Mouse (Mus musculus) large intestine, adult 2 months (tissue): Measurements from ENCODE around the gene Nlrc3. TPM values are rescaled to one million over a fixed set of nuclear protein-coding genes. Genes with fewer than 3 reads are reported as not detected.
A peak's percentile ranks its signal among the peaks of the same experiment; 100 is the strongest.

Experiments used
- DNase-seq: peaks from one replicate; pipeline ENCODE4 v3.0.0-alpha.2; 2012; ENCODE audit warnings: low read depth, low spot score
- WGBS: fragments of 180-500 bp; shearing (Covaris S2); methylation state at CpG from one replicate; pipeline ENCODE4 v1.1.7; 2018; 5-methylcytosine and 5-hydroxymethylcytosine counted together
- polyA plus RNA-seq: library from polyadenylated mRNA; depleted of rRNA; stranded (reverse); fragments of >200 nt; gene quantifications from 2 replicates; pipeline ENCODE4 v1.2.3, GENCODE M21; 2012; rRNA removed

Nlrc3 gene
- polyA plus RNA-seq, 1 experiment: 3.1 TPM

GRCm38 (mm10) chr16:3934091-3934490 lies 42.3 kb downstream of the Nlrc3 start:
- 95% methylated on average over 1 of the region's 1 CpGs for WGBS

DNA sequence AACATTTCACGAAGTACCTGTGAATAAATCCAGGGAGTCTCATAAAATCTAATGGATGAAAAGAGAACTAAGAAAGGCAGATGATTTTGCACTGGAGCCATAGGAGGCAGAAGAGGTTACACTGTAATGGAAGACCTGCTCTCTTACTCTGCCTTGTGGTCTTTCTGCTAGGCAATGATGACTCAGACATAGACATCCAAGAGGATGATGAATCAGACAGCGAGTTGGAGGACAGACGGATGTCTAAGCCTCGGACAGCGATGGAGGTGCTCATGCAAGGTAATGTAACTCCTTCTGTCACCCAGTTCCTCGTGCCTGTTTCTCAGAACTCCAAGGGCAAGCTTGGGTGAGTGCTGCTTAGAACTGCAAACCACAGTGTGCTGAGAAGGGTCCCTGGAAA lies 42.9 kb downstream of the Nlrc3 start:
- WGBS: 92% methylated on average over 6 of the region's 6 CpGs

More at GRCm38 (mm10) chr16:3934091-3934490, 42.3 kb downstream of the Nlrc3 start:
- DNase-seq: no peak

DNA sequence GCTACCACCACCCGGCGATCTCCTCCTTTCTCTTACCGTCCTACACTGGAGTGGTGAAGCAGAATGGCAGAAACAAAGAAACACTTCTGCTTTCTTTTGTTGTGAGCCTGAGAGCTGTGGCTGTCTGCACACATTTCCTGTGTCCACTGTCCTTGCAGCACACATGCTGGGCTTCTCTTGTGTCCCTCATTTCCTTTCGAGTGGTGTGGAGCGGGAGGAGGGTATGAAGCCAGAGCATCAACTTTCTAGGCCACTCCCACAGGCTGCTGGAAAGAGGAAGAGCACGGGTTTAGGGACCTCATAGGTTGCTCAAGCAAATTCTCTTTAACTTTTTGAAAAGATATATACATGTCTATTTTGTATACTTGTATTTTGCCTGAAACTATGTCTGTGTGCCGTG lies 47.3 kb downstream of the Nlrc3 start:
- no peak for DNase-seq
- 80% methylated on average over 7 of the region's 7 CpGs for WGBS

More for the DNA sequence above, 42.9 kb downstream of the Nlrc3 start:
- DNase-seq: no peak

GRCm38 (mm10) chr16:3928582-3928981 lies 47.9 kb downstream of the Nlrc3 start:
- 20% methylated on average over 1 of the region's 1 CpGs for WGBS

GRCm38 (mm10) chr16:3923966-3924365 lies 52.5 kb downstream of the Nlrc3 start:
- DNase-seq: no peak
- 83% methylated on average over 4 of the region's 4 CpGs for WGBS

More at GRCm38 (mm10) chr16:3928582-3928981, 47.9 kb downstream of the Nlrc3 start:
- no peak for DNase-seq

- 94% methylated on average over 3 of the region's 3 CpGs for WGBS
- DNase-seq: no peak
These were observed 52.9 kb downstream of the Nlrc3 start for GRCm38 (mm10) chr16:3923515-3923914.

DNA sequence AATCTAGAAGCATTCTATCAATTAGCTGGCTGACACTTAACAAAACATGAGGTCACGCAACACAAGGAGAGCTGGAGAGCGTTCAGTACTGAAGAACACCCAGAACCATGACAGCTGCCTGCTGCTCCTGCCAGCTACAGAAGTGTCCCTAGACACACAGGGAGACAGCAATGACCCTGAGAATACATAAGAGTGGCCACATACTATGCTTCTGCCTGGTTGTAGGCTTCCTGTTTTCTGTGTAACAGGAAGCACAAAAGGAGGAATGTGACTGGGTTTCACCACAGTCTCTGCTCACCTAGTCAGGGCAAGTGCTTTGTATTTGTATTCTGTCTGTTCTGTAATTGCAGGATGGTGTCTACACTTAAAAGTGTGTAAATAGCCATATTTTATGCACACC lies 55.7 kb downstream of the Nlrc3 start:
- no peak for DNase-seq
- WGBS: 98% methylated on average over 2 of the region's 2 CpGs

GRCm38 (mm10) chr16:3909118-3909517 lies 67.3 kb downstream of the Nlrc3 start:
- DNase-seq: no peak
- 1% methylated on average over 20 of the region's 20 CpGs for WGBS

- peak; percentile 81 for DNase-seq
- under 1% methylated on average over 33 of the region's 33 CpGs for WGBS
These were observed 67.8 kb downstream of the Nlrc3 start, which contains the start of the genes 1700037C18Rik and Cluap1 for GRCm38 (mm10) chr16:3908537-3909111. 1700037C18Rik (minus strand) TSS chr16:3908689. Cluap1 (plus strand) TSS chr16:3908801.

DNA sequence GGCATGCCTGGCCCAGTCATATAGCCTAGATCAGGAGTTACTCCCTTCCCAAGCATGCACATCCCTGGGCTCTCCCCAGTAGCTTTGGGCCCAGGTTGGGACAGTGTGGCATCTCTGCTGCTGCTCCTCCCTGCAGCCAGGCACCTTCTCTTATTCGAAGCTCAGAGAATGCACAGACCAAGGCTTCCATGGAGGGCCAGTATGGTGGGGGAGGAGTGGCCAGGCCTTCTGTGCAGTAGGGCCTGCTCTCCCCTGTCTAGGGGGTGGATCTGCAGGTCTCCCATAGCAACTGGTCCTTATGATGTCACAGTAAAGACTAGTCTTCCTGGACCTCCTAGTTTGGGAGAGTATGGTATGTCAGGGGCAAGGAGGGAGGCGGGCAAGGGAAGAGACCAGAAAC lies 69.0 kb downstream of the Nlrc3 start:
- DNase-seq: no peak
- 76% methylated on average over 2 of the region's 2 CpGs for WGBS

GRCm38 (mm10) chr16:3896553-3896952 lies 79.9 kb downstream of the Nlrc3 start:
- WGBS: 55% methylated on average over 1 of the region's 1 CpGs
- no peak for DNase-seq

- WGBS: 60% methylated on average over 6 of the region's 6 CpGs
- no peak for DNase-seq
These were observed 80.4 kb downstream of the Nlrc3 start for GRCm38 (mm10) chr16:3896046-3896445.

- peak; percentile 75 for DNase-seq
- 42% methylated on average over 9 of the region's 9 CpGs for WGBS
These were observed 81.1 kb downstream of the Nlrc3 start for GRCm38 (mm10) chr16:3895173-3895792.

Other genes with a start within 250 kb of the Nlrc3 start
- gene Zfp263, start 232.5 kb downstream of the Nlrc3 start, polyA plus RNA-seq: 5.2 and 7.7 TPM in 2 replicates
- not detected in 2 replicates for gene Olfr15, start 145.8 kb downstream of the Nlrc3 start, polyA plus RNA-seq
- gene Zfp174, start 129.4 kb downstream of the Nlrc3 start, polyA plus RNA-seq: 0.50 and 0.67 TPM in 2 replicates
- 60.0 and 71.0 TPM in 2 replicates for gene Naa60, start 104.3 kb downstream of the Nlrc3 start, polyA plus RNA-seq
- 1.4 and 2.3 TPM in 2 replicates for gene Zfp597, start 92.1 kb downstream of the Nlrc3 start, polyA plus RNA-seq
- 0.22 TPM in 1 of 2 replicates, not detected in the other for gene Gm20695, start 92.0 kb downstream of the Nlrc3 start, polyA plus RNA-seq
- gene 1700037C18Rik, start 67.9 kb downstream of the Nlrc3 start, polyA plus RNA-seq: 6.1 and 8.4 TPM in 2 replicates
- 3.5 and 4.1 TPM in 2 replicates for gene Cluap1, start 67.8 kb downstream of the Nlrc3 start, polyA plus RNA-seq
- 14.2 and 29.3 TPM in 2 replicates for gene Slx4, start 27.1 kb upstream of the Nlrc3 start, polyA plus RNA-seq
- gene Dnase1, start 60.3 kb upstream of the Nlrc3 start, polyA plus RNA-seq: 50.8 and 415 TPM in 2 replicates
- 69.2 and 84.4 TPM in 2 replicates for gene Trap1, start 101.2 kb upstream of the Nlrc3 start, polyA plus RNA-seq
- 18.2 and 23.9 TPM in 2 replicates for gene Crebbp, start 237.4 kb upstream of the Nlrc3 start, polyA plus RNA-seq